Mouse (Mus musculus): ENCODE data around the gene Jph2. TPM values are rescaled to one million over a fixed set of nuclear protein-coding genes. Genes with fewer than 3 reads are reported as not detected.

Gene Jph2
- polyA plus RNA-seq, 1 experiment, result 78.4 TPM

GRCm38 (mm10) chr2:163330742-163331141 lies 67.1 kb downstream of the Jph2 start:
- Histone ChIP-seq H3K36me3 (ENCODE audit: control insufficient read depth, insufficient read depth) (no peaks in the 10 kb centered on the region), H3ac (ENCODE audit: control insufficient read depth, insufficient read length, low read depth) (no peak overlapping the region), H3K79me2 (ENCODE audit: control insufficient read depth, insufficient read depth) (no peaks in the 10 kb centered on the region), H3K27me3 (ENCODE audit: control insufficient read depth, insufficient read depth, insufficient read length) (peaks cover 3% of the 10 kb centered on the region), H3K4me3 (ENCODE audit: insufficient read depth, poor library complexity, severe bottlenecking) (no peak overlapping the region), H3K79me3 (ENCODE audit: low read depth) (no peaks in the 10 kb centered on the region)
- TF ChIP-seq USF1 (IDR thresholded peaks at IDR 0.05; ENCODE audit: low read depth), result no peak

- H3K36me3 ChIP-seq (ENCODE audit: control insufficient read depth, insufficient read depth), result no peaks in the 10 kb centered on the region
- H3K79me2 ChIP-seq (ENCODE audit: control insufficient read depth, insufficient read depth), result no peaks in the 10 kb centered on the region
- TF ChIP-seq MYOG (IDR thresholded peaks at IDR 0.05; ENCODE audit: control insufficient read depth, extremely low read depth, insufficient read length), result no peak
- no peak for TF ChIP-seq MAX (IDR thresholded peaks at IDR 0.05)
- TF ChIP-seq FOSL1 (IDR thresholded peaks at IDR 0.05; ENCODE audit: insufficient read depth, low read length, poor library complexity, severe bottlenecking), result no peak
- TF ChIP-seq CEBPB (IDR thresholded peaks at IDR 0.05; ENCODE audit: low read depth), result no peak
- TF ChIP-seq USF1 (IDR thresholded peaks at IDR 0.05; ENCODE audit: low read depth), result no peak
- no peak for TF ChIP-seq CTCF (IDR thresholded peaks at IDR 0.05; ENCODE audit: control insufficient read depth, insufficient read depth, insufficient read length)
- no peak for TF ChIP-seq MYOD1 (IDR thresholded peaks at IDR 0.05; ENCODE audit: control insufficient read depth, insufficient read length, low read depth)
- H3ac ChIP-seq (ENCODE audit: control insufficient read depth, insufficient read length, low read depth), result no peak overlapping the region
- peaks cover 38% of the 10 kb centered on the region for H3K27me3 ChIP-seq (ENCODE audit: control insufficient read depth, insufficient read depth, insufficient read length)
- no peak overlapping the region for H3K4me3 ChIP-seq (ENCODE audit: insufficient read depth, poor library complexity, severe bottlenecking)
- no peaks in the 10 kb centered on the region for H3K79me3 ChIP-seq (ENCODE audit: low read depth)
These were observed 74.6 kb downstream of the Jph2 start for GRCm38 (mm10) chr2:163323163-163323562.

- H3K4me3 ChIP-seq (ENCODE audit: insufficient read depth, poor library complexity, severe bottlenecking), result no peak overlapping the region
- no peaks in the 10 kb centered on the region for H3K79me2 ChIP-seq (ENCODE audit: control insufficient read depth, insufficient read depth)
- no peaks in the 10 kb centered on the region for H3K79me3 ChIP-seq (ENCODE audit: low read depth)
- H3K36me3 ChIP-seq (ENCODE audit: control insufficient read depth, insufficient read depth), result no peaks in the 10 kb centered on the region
- TF ChIP-seq USF1 (IDR thresholded peaks at IDR 0.05; ENCODE audit: low read depth) (no peak), MYOD1 (IDR thresholded peaks at IDR 0.05; ENCODE audit: control insufficient read depth, insufficient read length, low read depth) (no peak), CEBPB (IDR thresholded peaks at IDR 0.05; ENCODE audit: low read depth) (no peak), MYOG (IDR thresholded peaks at IDR 0.05; ENCODE audit: control insufficient read depth, extremely low read depth, insufficient read length) (no peak), MAX (IDR thresholded peaks at IDR 0.05) (no peak), CTCF (IDR thresholded peaks at IDR 0.05; ENCODE audit: control insufficient read depth, insufficient read depth, insufficient read length) (no peak), FOSL1 (IDR thresholded peaks at IDR 0.05; ENCODE audit: insufficient read depth, low read length, poor library complexity, severe bottlenecking) (no peak)
- H3K27me3 ChIP-seq (ENCODE audit: control insufficient read depth, insufficient read depth, insufficient read length), result peaks cover 26% of the 10 kb centered on the region
- no peak overlapping the region for H3ac ChIP-seq (ENCODE audit: control insufficient read depth, insufficient read length, low read depth)
These were observed 79.0 kb downstream of the Jph2 start for GRCm38 (mm10) chr2:163318777-163319176.

GRCm38 (mm10) chr2:163317281-163317680 lies 80.5 kb downstream of the Jph2 start:
- Histone ChIP-seq H3K27me3 (ENCODE audit: control insufficient read depth, insufficient read depth, insufficient read length) (peaks cover 19% of the 10 kb centered on the region), H3K79me2 (ENCODE audit: control insufficient read depth, insufficient read depth) (no peaks in the 10 kb centered on the region), H3K4me3 (ENCODE audit: insufficient read depth, poor library complexity, severe bottlenecking) (no peak overlapping the region), H3ac (ENCODE audit: control insufficient read depth, insufficient read length, low read depth) (no peak overlapping the region), H3K36me3 (ENCODE audit: control insufficient read depth, insufficient read depth) (no peaks in the 10 kb centered on the region), H3K79me3 (ENCODE audit: low read depth) (no peaks in the 10 kb centered on the region)
- TF ChIP-seq CEBPB (IDR thresholded peaks at IDR 0.05; ENCODE audit: low read depth) (no peak), MYOG (IDR thresholded peaks at IDR 0.05; ENCODE audit: control insufficient read depth, extremely low read depth, insufficient read length) (no peak), MAX (IDR thresholded peaks at IDR 0.05) (no peak), USF1 (IDR thresholded peaks at IDR 0.05; ENCODE audit: low read depth) (no peak), CTCF (IDR thresholded peaks at IDR 0.05; ENCODE audit: control insufficient read depth, insufficient read depth, insufficient read length) (no peak), FOSL1 (IDR thresholded peaks at IDR 0.05; ENCODE audit: insufficient read depth, low read length, poor library complexity, severe bottlenecking) (no peak), MYOD1 (IDR thresholded peaks at IDR 0.05; ENCODE audit: control insufficient read depth, insufficient read length, low read depth) (no peak)

- no peak overlapping the region for H3K4me3 ChIP-seq (ENCODE audit: insufficient read depth, poor library complexity, severe bottlenecking)
- H3K79me3 ChIP-seq (ENCODE audit: low read depth), result no peaks in the 10 kb centered on the region
- no peaks in the 10 kb centered on the region for H3K36me3 ChIP-seq (ENCODE audit: control insufficient read depth, insufficient read depth)
- no peak overlapping the region for H3ac ChIP-seq (ENCODE audit: control insufficient read depth, insufficient read length, low read depth)
- H3K27me3 ChIP-seq (ENCODE audit: control insufficient read depth, insufficient read depth, insufficient read length), result peaks cover 15% of the 10 kb centered on the region
- TF ChIP-seq MAX (IDR thresholded peaks at IDR 0.05), result no peak
- no peak for TF ChIP-seq CTCF (IDR thresholded peaks at IDR 0.05; ENCODE audit: control insufficient read depth, insufficient read depth, insufficient read length)
- no peak for TF ChIP-seq MYOG (IDR thresholded peaks at IDR 0.05; ENCODE audit: control insufficient read depth, extremely low read depth, insufficient read length)
- TF ChIP-seq MYOD1 (IDR thresholded peaks at IDR 0.05; ENCODE audit: control insufficient read depth, insufficient read length, low read depth), result no peak
- no peak for TF ChIP-seq FOSL1 (IDR thresholded peaks at IDR 0.05; ENCODE audit: insufficient read depth, low read length, poor library complexity, severe bottlenecking)
- TF ChIP-seq CEBPB (IDR thresholded peaks at IDR 0.05; ENCODE audit: low read depth), result no peak
- H3K79me2 ChIP-seq (ENCODE audit: control insufficient read depth, insufficient read depth), result no peaks in the 10 kb centered on the region
These were observed 87.6 kb downstream of the Jph2 start for GRCm38 (mm10) chr2:163310163-163310688.

GRCm38 (mm10) chr2:163309376-163309775 lies 88.4 kb downstream of the Jph2 start:
- H3K36me3 ChIP-seq (ENCODE audit: control insufficient read depth, insufficient read depth), result no peaks in the 10 kb centered on the region
- H3K4me3 ChIP-seq (ENCODE audit: insufficient read depth, poor library complexity, severe bottlenecking), result no peak overlapping the region
- H3K27me3 ChIP-seq (ENCODE audit: control insufficient read depth, insufficient read depth, insufficient read length), result peaks cover 15% of the 10 kb centered on the region
- no peak for TF ChIP-seq CEBPB (IDR thresholded peaks at IDR 0.05; ENCODE audit: low read depth)
- no peak for TF ChIP-seq MAX (IDR thresholded peaks at IDR 0.05)
- TF ChIP-seq MYOD1 (IDR thresholded peaks at IDR 0.05; ENCODE audit: control insufficient read depth, insufficient read length, low read depth), result no peak
- TF ChIP-seq MYOG (IDR thresholded peaks at IDR 0.05; ENCODE audit: control insufficient read depth, extremely low read depth, insufficient read length), result no peak
- no peak for TF ChIP-seq FOSL1 (IDR thresholded peaks at IDR 0.05; ENCODE audit: insufficient read depth, low read length, poor library complexity, severe bottlenecking)
- TF ChIP-seq CTCF (IDR thresholded peaks at IDR 0.05; ENCODE audit: control insufficient read depth, insufficient read depth, insufficient read length), result no peak
- TF ChIP-seq USF1 (IDR thresholded peaks at IDR 0.05; ENCODE audit: low read depth), result no peak
- H3K79me2 ChIP-seq (ENCODE audit: control insufficient read depth, insufficient read depth), result no peaks in the 10 kb centered on the region
- H3ac ChIP-seq (ENCODE audit: control insufficient read depth, insufficient read length, low read depth), result no peak overlapping the region
- H3K79me3 ChIP-seq (ENCODE audit: low read depth), result no peaks in the 10 kb centered on the region

Data from C2C12 (cell line).